24 mouse cellular contexts compared by ENCODE assay signal in genomic region chr6:145767637-145768036, GRCm38 (mm10). TPM values are rescaled to one million over a fixed set of nuclear protein-coding genes. Genes with fewer than 3 reads are reported as not detected.
A peak's percentile ranks its signal among the peaks of the same experiment; 100 is the strongest.
DNase-seq lines count a peak whose midpoint lies in the region; ATAC-seq and TF ChIP-seq lines count a peak whose summit lies in the region.
"Had no signal": no experiment of that assay in that cellular context is flagged by ENCODE, and none has a peak within 500 bp of the region (broad histone marks: within the 10 kb centered on the region; RNA-seq: fewer than 3 reads in every experiment).

No protein-coding gene starts in this region.

- no peaks in the 10 kb centered on the region for H3K9me3 ChIP-seq in liver, embryonic 12.5 days (replicated peaks)
- H3K9me3 ChIP-seq in limb, embryonic 15.5 days: no peaks in the 10 kb centered on the region
- H3K9me3 ChIP-seq: hindbrain, embryonic 12.5 days; kidney, embryonic 15.5 days; limb, embryonic 13.5 days; neural tube, embryonic 12.5 days had no signal

- peaks cover 5% of the 10 kb centered on the region; the same call in 1 of the 2 replicates for H3K36me3 ChIP-seq in heart, adult 2 months (ENCODE audit: control insufficient read depth, insufficient read depth, low read length)
- H3K36me3 ChIP-seq in liver, adult 2 months (ENCODE audit: control insufficient read depth, insufficient read depth, low read length): no peaks in the 10 kb centered on the region
- H3K36me3 ChIP-seq in liver, embryonic 12.5 days: no peaks in the 10 kb centered on the region
- H3K36me3 ChIP-seq in limb, embryonic 15.5 days: no peaks in the 10 kb centered on the region
- H3K36me3 ChIP-seq: hindbrain, embryonic 12.5 days; kidney, embryonic 15.5 days; limb, embryonic 13.5 days; neural tube, embryonic 12.5 days had no signal

- no peak overlapping the region for H3K4me2 ChIP-seq in liver, embryonic 12.5 days
- no peak overlapping the region for H3K4me2 ChIP-seq in limb, embryonic 15.5 days
- H3K4me2 ChIP-seq: hindbrain, embryonic 12.5 days; kidney, embryonic 15.5 days; limb, embryonic 13.5 days; neural tube, embryonic 12.5 days had no signal

- WGBS in heart, adult 2 months: 35% methylated on average over 5 of the region's 5 CpGs
- WGBS in liver, adult 2 months: 48% methylated on average over 5 of the region's 5 CpGs
- WGBS in liver, embryonic 12.5 days (ENCODE audit: insufficient replicate concordance): 60% methylated on average over 5 of the region's 5 CpGs
- 44% methylated on average over 5 of the region's 5 CpGs for WGBS in limb, embryonic 15.5 days

- DNase-seq in heart, adult 2 months: no peak
- no peak for DNase-seq in heart, adult 9 months (ENCODE audit: low spot score in 2 of 2)
- no peak for DNase-seq in liver, adult 2 months (ENCODE audit: extremely low read depth, low read depth, low spot score)
- peak; percentile 45 for DNase-seq in MN1 (ENCODE audit: low spot score)
- no peak for DNase-seq in cerebellum, adult 18-20 months
- no peak for DNase-seq in right cerebral cortex, postnatal 4 days
- DNase-seq: adrenal gland, adult 2 months; B cell, adult 2 months; cerebellum, adult 9-10 months; embryo, embryonic 11 days; gastrocnemius, postnatal 10 days; lung, adult 18-20 months; right cerebral cortex, postnatal 14 days; thymus, postnatal 4 days had no signal

- intact Hi-C loops in heart, adult 2 months (cut with DNase I): no loop called here

- no peak for ATAC-seq in liver, embryonic 12.5 days
- ATAC-seq in limb, embryonic 15.5 days (ENCODE audit: insufficient number of reproducible peaks, low FRiP score, low TSS enrichment, low read depth): no peak
- ATAC-seq: forebrain, embryonic 14.5 days; midbrain, embryonic 16.5 days had no signal

- 0 out of 2 replicates have a peak, but pooled peaks cover 1% of the 10 kb centered on the region for H3K79me2 ChIP-seq in heart, adult 2 months (replicated peaks; ENCODE audit: control insufficient read depth, insufficient read depth, low read length)
- H3K79me2 ChIP-seq in liver, adult 2 months (ENCODE audit: control insufficient read depth, insufficient read depth, low read length): peaks cover 49% of the 10 kb centered on the region

- no peak for TF ChIP-seq CTCF in heart, adult 2 months (IDR thresholded peaks at IDR 0.05)
- no peak for TF ChIP-seq CTCF in liver, adult 2 months (IDR thresholded peaks at IDR 0.05; ENCODE audit: low read depth, low read length)

- no peak overlapping the region for H3K9ac ChIP-seq in heart, adult 2 months (ENCODE audit: low read depth, low read length)
- no peak overlapping the region for H3K9ac ChIP-seq in liver, adult 2 months (ENCODE audit: low read depth, low read length)
- no peak overlapping the region for H3K9ac ChIP-seq in liver, embryonic 12.5 days
- H3K9ac ChIP-seq in limb, embryonic 15.5 days: no peak overlapping the region
- H3K9ac ChIP-seq: hindbrain, embryonic 12.5 days; kidney, embryonic 15.5 days; limb, embryonic 13.5 days; neural tube, embryonic 12.5 days had no signal

- H3K4me1 ChIP-seq in heart, adult 2 months (ENCODE audit: control insufficient read depth, insufficient read depth, low read length): peaks cover 19% of the 10 kb centered on the region
- H3K4me1 ChIP-seq in liver, adult 2 months (ENCODE audit: control insufficient read depth, insufficient read depth, low read length): peaks cover 32% of the 10 kb centered on the region
- H3K4me1 ChIP-seq in liver, embryonic 12.5 days: peaks cover 7% of the 10 kb centered on the region; the same call in 1 of the 2 replicates
- peaks cover 44% of the 10 kb centered on the region for H3K4me1 ChIP-seq in limb, embryonic 15.5 days
- H3K4me1 ChIP-seq: neural tube, embryonic 12.5 days had no signal

- no peak for TF ChIP-seq EP300 in heart, adult 2 months (IDR thresholded peaks at IDR 0.05; ENCODE audit: insufficient read depth, low read depth, low read length)

- H3K4me3 ChIP-seq in heart, adult 2 months: no peak overlapping the region
- no peak overlapping the region for H3K4me3 ChIP-seq in liver, adult 2 months (ENCODE audit: insufficient read depth, low read depth, low read length)
- H3K4me3 ChIP-seq in liver, embryonic 12.5 days: no peak overlapping the region
- H3K4me3 ChIP-seq in limb, embryonic 15.5 days: no peak overlapping the region
- H3K4me3 ChIP-seq: hindbrain, embryonic 12.5 days; kidney, embryonic 15.5 days; layer of hippocampus, adult 2 months; left cerebral cortex, adult 2 months; limb, embryonic 13.5 days; neural tube, embryonic 12.5 days had no signal

- TF ChIP-seq POLR2A in heart, adult 2 months (IDR thresholded peaks at IDR 0.05; ENCODE audit: insufficient read depth, low read depth, low read length): no peak
- TF ChIP-seq POLR2A in liver, adult 2 months (IDR thresholded peaks at IDR 0.05; ENCODE audit: extremely low read depth, insufficient read depth, low read length): no peak

- peak overlapping the region; percentile 88 for H3K27ac ChIP-seq in heart, adult 2 months
- H3K27ac ChIP-seq in liver, adult 2 months (replicated peaks; ENCODE audit: insufficient read depth, low read depth, low read length): 0 out of 2 replicates have a peak overlapping the region, but pooled peaks have one; percentile 14
- no peak overlapping the region for H3K27ac ChIP-seq in liver, embryonic 12.5 days
- peak overlapping the region; percentile 81; the same call in 1 of the 2 replicates for H3K27ac ChIP-seq in limb, embryonic 15.5 days
- H3K27ac ChIP-seq: hindbrain, embryonic 12.5 days; kidney, embryonic 15.5 days; left cerebral cortex, adult 2 months; neural tube, embryonic 12.5 days had no signal

- no peaks in the 10 kb centered on the region for H3K27me3 ChIP-seq in heart, adult 2 months (ENCODE audit: control insufficient read depth, insufficient read depth, low read length)
- H3K27me3 ChIP-seq in liver, adult 2 months (ENCODE audit: control insufficient read depth, insufficient read depth, low read length): no peaks in the 10 kb centered on the region
- no peaks in the 10 kb centered on the region for H3K27me3 ChIP-seq in liver, embryonic 12.5 days (replicated peaks)
- no peaks in the 10 kb centered on the region for H3K27me3 ChIP-seq in limb, embryonic 15.5 days
- H3K27me3 ChIP-seq: hindbrain, embryonic 12.5 days; kidney, embryonic 15.5 days; limb, embryonic 13.5 days; neural tube, embryonic 12.5 days had no signal

RNA-seq across cellular contexts. Expression of gene Rassf8, which starts 21.1 kb away (rescaled TPM):
- total RNA-seq in heart, adult 2 months (2021): 10 to 100 TPM; 56.9 to 58.2 TPM
- polyA plus RNA-seq in heart, adult 2 months (2012; rRNA removed): 18.1 and 36.4 TPM in 2 replicates
- total RNA-seq in liver, adult 2 months (2014; rRNA removed): 30.0 and 34.5 TPM in 2 replicates
- 19.5 and 22.8 TPM in 2 replicates for polyA plus RNA-seq in liver, adult 2 months (2012; rRNA removed)
- polyA plus RNA-seq in liver, embryonic 12.5 days (2016; fragmentation: Nextera tagmentation; extraction: Ambion mirVana): 0.94 and 1.2 TPM in 2 replicates
- 9.9 and 13.6 TPM in 2 replicates for polyA plus RNA-seq in limb, embryonic 15.5 days (2015; fragmentation: Nextera tagmentation; extraction: Ambion mirVana)
